Mouse (Mus musculus) liver, postnatal 0 days (tissue): ENCODE results near the gene Gm14851.

ENCODE experiments used
- CTCF ChIP-seq: sonication (generic); IDR thresholded peaks from 2 replicates; pipeline ENCODE4 v1.5.1; 2016; ENCODE audit warnings: antibody characterized with exemption, low read depth
- EP300 ChIP-seq: IDR thresholded peaks from 2 replicates; pipeline ENCODE4 v1.6.1; 2016; ENCODE audit warnings: antibody characterized with exemption, low read depth, mild to moderate bottlenecking

GRCm38 (mm10) chr8:21093106-21093505, 2.7 kb downstream of the Gm14851 start:
- peak; percentile 32; the same call in 1 of the 2 replicates for TF ChIP-seq CTCF
- no peak for TF ChIP-seq EP300
